ENCODE assay signal across 8 mouse cellular contexts in genomic region chr1:177795421-177796192, GRCm38 (mm10). TPM values are rescaled to one million over a fixed set of nuclear protein-coding genes. Genes with fewer than 3 reads are reported as not detected.
A peak's percentile ranks its signal among the peaks of the same experiment; 100 is the strongest.
DNase-seq lines count a peak whose midpoint lies in the region; ATAC-seq lines count a peak whose summit lies in the region.

No protein-coding gene starts in this region.

- H3K36me3 ChIP-seq in neural tube, embryonic 11.5 days (ENCODE audit: control insufficient read depth, insufficient read depth, low read length), result no peaks in the 10 kb centered on the region
- no peaks in the 10 kb centered on the region for H3K36me3 ChIP-seq in forebrain, embryonic 12.5 days (replicated peaks)
- H3K36me3 ChIP-seq in intestine, embryonic 14.5 days (ENCODE audit: control insufficient read depth, insufficient read depth, low read length), result no peaks in the 10 kb centered on the region
- H3K36me3 ChIP-seq in splenic B cell, adult 2 months (ENCODE audit: control insufficient read depth, insufficient read depth, low read length, poor library complexity, severe bottlenecking), result no peaks in the 10 kb centered on the region

- peak; percentile 52 for ATAC-seq in neural tube, embryonic 11.5 days (ENCODE audit: insufficient read depth, low FRiP score, low TSS enrichment)
- ATAC-seq in forebrain, embryonic 12.5 days (ENCODE audit: low FRiP score), result peak; percentile 62
- peak; percentile 54 for ATAC-seq in intestine, embryonic 14.5 days (replicated peaks; ENCODE audit: low FRiP score, low TSS enrichment, low read depth)

- DNase-seq in neural tube, embryonic 11.5 days (ENCODE audit: low spot score), result no peak
- DNase-seq in neural tube, embryonic 10.5 days (ENCODE audit: extremely low spot score, low spot score), result no peak
- peak; percentile 50 for DNase-seq in adipocyte (ENCODE audit: low spot score)
- DNase-seq in intestine, embryonic 14.5 days (ENCODE audit: low spot score), result peak; percentile 89
- peak; percentile 35 for DNase-seq in lung, postnatal 25 days (ENCODE audit: low spot score)
- DNase-seq in splenic B cell, adult 2 months (ENCODE audit: low read depth, low spot score), result peak; percentile 25
- DNase-seq in spleen, adult 12 weeks (ENCODE audit: low spot score), result no peak

- H3K4me1 ChIP-seq in neural tube, embryonic 11.5 days (ENCODE audit: control insufficient read depth, insufficient read depth, low read length), result peaks cover 8% of the 10 kb centered on the region
- peaks cover 16% of the 10 kb centered on the region for H3K4me1 ChIP-seq in forebrain, embryonic 12.5 days
- H3K4me1 ChIP-seq in intestine, embryonic 14.5 days (replicated peaks; ENCODE audit: control insufficient read depth, insufficient read depth, low read length), result peaks cover 19% of the 10 kb centered on the region

- H3K9ac ChIP-seq in neural tube, embryonic 11.5 days (ENCODE audit: low read length), result peak overlapping the region; percentile 74
- H3K9ac ChIP-seq in forebrain, embryonic 12.5 days, result peak overlapping the region; percentile 83
- H3K9ac ChIP-seq in intestine, embryonic 14.5 days (ENCODE audit: low read length), result peak overlapping the region; percentile 89

- WGBS in neural tube, embryonic 11.5 days, result under 1% methylated on average over 36 of the region's 41 CpGs
- under 1% methylated on average over 36 of the region's 41 CpGs for WGBS in forebrain, embryonic 12.5 days
- WGBS in intestine, embryonic 14.5 days, result under 1% methylated on average over 41 of the region's 41 CpGs

- H3K4me3 ChIP-seq in neural tube, embryonic 11.5 days (ENCODE audit: low read depth, low read length), result peak overlapping the region; percentile 89
- H3K4me3 ChIP-seq in forebrain, embryonic 12.5 days (replicated peaks), result peak overlapping the region; percentile 82
- H3K4me3 ChIP-seq in intestine, embryonic 14.5 days (ENCODE audit: low read depth, low read length), result peak overlapping the region; percentile 72

- H3K4me2 ChIP-seq in neural tube, embryonic 11.5 days (ENCODE audit: low read depth), result peak overlapping the region; percentile 74
- H3K4me2 ChIP-seq in forebrain, embryonic 12.5 days, result peak overlapping the region; percentile 67
- peak overlapping the region; percentile 88 for H3K4me2 ChIP-seq in intestine, embryonic 14.5 days (ENCODE audit: low read length)

- peak overlapping the region; percentile 88 for H3K27ac ChIP-seq in neural tube, embryonic 11.5 days (ENCODE audit: low read depth, low read length)
- peak overlapping the region; percentile 90 for H3K27ac ChIP-seq in forebrain, embryonic 12.5 days
- peak overlapping the region; percentile 92 for H3K27ac ChIP-seq in intestine, embryonic 14.5 days (ENCODE audit: low read depth)

- no peaks in the 10 kb centered on the region for H3K9me3 ChIP-seq in neural tube, embryonic 11.5 days (ENCODE audit: control insufficient read depth, low read length)
- no peaks in the 10 kb centered on the region for H3K9me3 ChIP-seq in forebrain, embryonic 12.5 days
- H3K9me3 ChIP-seq in intestine, embryonic 14.5 days (ENCODE audit: control insufficient read depth, low read length), result no peaks in the 10 kb centered on the region

- no peaks in the 10 kb centered on the region for H3K27me3 ChIP-seq in neural tube, embryonic 11.5 days (ENCODE audit: control insufficient read depth, insufficient read depth, low read length)
- no peaks in the 10 kb centered on the region for H3K27me3 ChIP-seq in forebrain, embryonic 12.5 days
- H3K27me3 ChIP-seq in intestine, embryonic 14.5 days (replicated peaks; ENCODE audit: control insufficient read depth, insufficient read depth, low read length), result no peaks in the 10 kb centered on the region
- H3K27me3 ChIP-seq in splenic B cell, adult 2 months (ENCODE audit: control insufficient read depth, insufficient read depth, low read length, poor library complexity, severe bottlenecking), result no peaks in the 10 kb centered on the region

RNA-seq across cellular contexts. Expression of gene Adss, which starts 0.7 kb away (rescaled TPM):
- polyA plus RNA-seq in neural tube, embryonic 11.5 days (2014; fragmentation: Nextera tagmentation; extraction: Ambion mirVana), result 58.7 and 59.6 TPM in 2 replicates
- polyA plus RNA-seq in forebrain, embryonic 12.5 days (2016; fragmentation: Nextera tagmentation; extraction: Ambion mirVana), result 47.0 and 49.4 TPM in 2 replicates
- 47.4 and 51.0 TPM in 2 replicates for polyA plus RNA-seq in intestine, embryonic 14.5 days (2014; fragmentation: Nextera tagmentation; extraction: Ambion mirVana)

Comparison
In these comparisons a context has a peak if more than half of its experiments do, and no peak if none do; other contexts are left out.
1. DNase-seq: peak in adipocyte (single experiment), intestine, embryonic 14.5 days (single experiment), lung, postnatal 25 days (single experiment) and splenic B cell, adult 2 months (single experiment); none in neural tube, embryonic 11.5 days (single experiment), neural tube, embryonic 10.5 days (single experiment) and spleen, adult 12 weeks (single experiment).
2. Peak in every context shown above with its lines, with median percentiles within 50 percentile points of each other: ATAC-seq, H3K27ac ChIP-seq, H3K4me2 ChIP-seq, H3K4me3 ChIP-seq and H3K9ac ChIP-seq.